Mouse (Mus musculus): Measurements from ENCODE around the gene Tmub2. TPM values are rescaled to one million over a fixed set of nuclear protein-coding genes. Genes with fewer than 3 reads are reported as not detected.
A peak's percentile ranks its signal among the peaks of the same experiment; 100 is the strongest.

The Tmub2 gene
- polyA plus RNA-seq, 1 experiment from 2014 or later, result 78.7 TPM

GRCm38 (mm10) chr11:102318576-102319409 is 34.1 kb downstream of the Tmub2 start:
- Histone ChIP-seq H3K4me3 (replicated peaks; ENCODE audit: low read length) (peak overlapping the region; percentile 93), H3K36me3 (ENCODE audit: control insufficient read depth, insufficient read depth) (peaks cover 4% of the 10 kb centered on the region; the same call in 1 of the 2 replicates), H3K27ac (ENCODE audit: low read length) (peak overlapping the region; percentile 99), H3K9me3 (ENCODE audit: control insufficient read depth, low read length) (no peaks in the 10 kb centered on the region), H3K27me3 (replicated peaks; ENCODE audit: control insufficient read depth, insufficient read depth, low read length) (no peaks in the 10 kb centered on the region), H3K9ac (replicated peaks; ENCODE audit: low read depth, low read length) (peak overlapping the region; percentile 99), H3K4me2 (ENCODE audit: low read length) (peak overlapping the region; percentile 66), H3K4me1 (replicated peaks; ENCODE audit: control insufficient read depth, insufficient read depth, low read length) (peaks cover 26% of the 10 kb centered on the region)
- peak; percentile 10; the same call in 1 of the 2 replicates for ATAC-seq
- WGBS, result under 1% methylated on average over 75 of the region's 84 CpGs

- Histone ChIP-seq H3K4me2 (ENCODE audit: low read length) (peak within 1 kb of the TSS; percentile 66), H3K9ac (replicated peaks; ENCODE audit: low read depth, low read length) (peak within 1 kb of the TSS; percentile 99), H3K4me3 (replicated peaks; ENCODE audit: low read length) (peak within 1 kb of the TSS; percentile 93), H3K4me1 (replicated peaks; ENCODE audit: control insufficient read depth, insufficient read depth, low read length) (peaks cover 26% of the 10 kb centered on the region), H3K36me3 (ENCODE audit: control insufficient read depth, insufficient read depth) (no peaks in the 10 kb centered on the region), H3K27me3 (replicated peaks; ENCODE audit: control insufficient read depth, insufficient read depth, low read length) (no peaks in the 10 kb centered on the region), H3K27ac (ENCODE audit: low read length) (peak within 1 kb of the TSS; percentile 99), H3K9me3 (ENCODE audit: control insufficient read depth, low read length) (no peaks in the 10 kb centered on the region)
- peak; percentile 34 for ATAC-seq
- under 1% methylated on average over 25 of the region's 25 CpGs for WGBS
Measured at GRCm38 (mm10) chr11:102319410-102319792, 34.7 kb downstream of the Tmub2 start, which contains the start of gene Ubtf. Gene Ubtf (minus strand): TSS chr11:102319742.

GRCm38 (mm10) chr11:102319941-102320685 is 35.4 kb downstream of the Tmub2 start:
- H3K36me3 ChIP-seq (ENCODE audit: control insufficient read depth, insufficient read depth), result no peaks in the 10 kb centered on the region
- H3K4me1 ChIP-seq (replicated peaks; ENCODE audit: control insufficient read depth, insufficient read depth, low read length), result peaks cover 26% of the 10 kb centered on the region
- peak overlapping the region; percentile 99 for H3K27ac ChIP-seq (ENCODE audit: low read length)
- peak overlapping the region; percentile 99 for H3K9ac ChIP-seq (replicated peaks; ENCODE audit: low read depth, low read length)
- H3K9me3 ChIP-seq (ENCODE audit: control insufficient read depth, low read length), result no peaks in the 10 kb centered on the region
- H3K4me2 ChIP-seq (ENCODE audit: low read length), result peak overlapping the region; percentile 66
- peak; percentile 61 for ATAC-seq
- H3K27me3 ChIP-seq (replicated peaks; ENCODE audit: control insufficient read depth, insufficient read depth, low read length), result no peaks in the 10 kb centered on the region
- H3K4me3 ChIP-seq (replicated peaks; ENCODE audit: low read length), result peak overlapping the region; percentile 93
- under 1% methylated on average over 38 of the region's 38 CpGs for WGBS

- peak; percentile 18 for ATAC-seq
- 8% methylated on average over 10 of the region's 10 CpGs for WGBS
Measured at GRCm38 (mm10) chr11:102320686-102321005, 35.9 kb downstream of the Tmub2 start.

GRCm38 (mm10) chr11:102321931-102322330 is 37.2 kb downstream of the Tmub2 start:
- WGBS, result 81% methylated on average over 6 of the region's 6 CpGs
- H3K36me3 ChIP-seq (ENCODE audit: control insufficient read depth, insufficient read depth), result no peaks in the 10 kb centered on the region
- no peak overlapping the region for H3K9ac ChIP-seq (replicated peaks; ENCODE audit: low read depth, low read length)
- no peak overlapping the region for H3K4me2 ChIP-seq (ENCODE audit: low read length)
- peaks cover 13% of the 10 kb centered on the region; the same call in 1 of the 2 replicates for H3K4me1 ChIP-seq (replicated peaks; ENCODE audit: control insufficient read depth, insufficient read depth, low read length)
- no peak overlapping the region for H3K27ac ChIP-seq (ENCODE audit: low read length)
- no peaks in the 10 kb centered on the region for H3K9me3 ChIP-seq (ENCODE audit: control insufficient read depth, low read length)
- no peak for ATAC-seq
- no peaks in the 10 kb centered on the region for H3K27me3 ChIP-seq (replicated peaks; ENCODE audit: control insufficient read depth, insufficient read depth, low read length)
- H3K4me3 ChIP-seq (replicated peaks; ENCODE audit: low read length), result no peak overlapping the region

More at GRCm38 (mm10) chr11:102320686-102321005, 35.9 kb downstream of the Tmub2 start:
- Histone ChIP-seq H3K9ac (replicated peaks; ENCODE audit: low read depth, low read length) (peak overlapping the region; percentile 99), H3K27me3 (replicated peaks; ENCODE audit: control insufficient read depth, insufficient read depth, low read length) (no peaks in the 10 kb centered on the region), H3K36me3 (ENCODE audit: control insufficient read depth, insufficient read depth) (no peaks in the 10 kb centered on the region), H3K27ac (ENCODE audit: low read length) (peak overlapping the region; percentile 99), H3K4me2 (ENCODE audit: low read length) (peak overlapping the region; percentile 66), H3K4me3 (replicated peaks; ENCODE audit: low read length) (peak overlapping the region; percentile 93), H3K9me3 (ENCODE audit: control insufficient read depth, low read length) (no peaks in the 10 kb centered on the region), H3K4me1 (replicated peaks; ENCODE audit: control insufficient read depth, insufficient read depth, low read length) (peaks cover 21% of the 10 kb centered on the region)

- Histone ChIP-seq H3K4me1 (replicated peaks; ENCODE audit: control insufficient read depth, insufficient read depth, low read length) (peaks cover 13% of the 10 kb centered on the region; the same call in 1 of the 2 replicates), H3K27me3 (replicated peaks; ENCODE audit: control insufficient read depth, insufficient read depth, low read length) (no peaks in the 10 kb centered on the region), H3K4me3 (replicated peaks; ENCODE audit: low read length) (no peak overlapping the region), H3K9ac (replicated peaks; ENCODE audit: low read depth, low read length) (no peak overlapping the region), H3K27ac (ENCODE audit: low read length) (no peak overlapping the region), H3K4me2 (ENCODE audit: low read length) (no peak overlapping the region), H3K36me3 (ENCODE audit: control insufficient read depth, insufficient read depth) (no peaks in the 10 kb centered on the region), H3K9me3 (ENCODE audit: control insufficient read depth, low read length) (no peaks in the 10 kb centered on the region)
- 92% methylated on average over 1 of the region's 1 CpGs for WGBS
- ATAC-seq, result no peak
Measured at GRCm38 (mm10) chr11:102323516-102323915, 38.8 kb downstream of the Tmub2 start.

- Histone ChIP-seq H3K36me3 (ENCODE audit: control insufficient read depth, insufficient read depth) (no peaks in the 10 kb centered on the region), H3K27me3 (replicated peaks; ENCODE audit: control insufficient read depth, insufficient read depth, low read length) (no peaks in the 10 kb centered on the region), H3K4me2 (ENCODE audit: low read length) (no peak overlapping the region), H3K27ac (ENCODE audit: low read length) (no peak overlapping the region), H3K9ac (replicated peaks; ENCODE audit: low read depth, low read length) (no peak overlapping the region), H3K4me1 (replicated peaks; ENCODE audit: control insufficient read depth, insufficient read depth, low read length) (peaks cover 6% of the 10 kb centered on the region; the same call in 1 of the 2 replicates), H3K9me3 (ENCODE audit: control insufficient read depth, low read length) (no peaks in the 10 kb centered on the region), H3K4me3 (replicated peaks; ENCODE audit: low read length) (no peak overlapping the region)
- WGBS, result 60% methylated on average over 5 of the region's 5 CpGs
- no peak for ATAC-seq
Measured at GRCm38 (mm10) chr11:102327250-102327649, 42.5 kb downstream of the Tmub2 start.

- 89% methylated on average over 7 of the region's 7 CpGs for WGBS
- Histone ChIP-seq H3K9ac (replicated peaks; ENCODE audit: low read depth, low read length) (no peak overlapping the region), H3K4me3 (replicated peaks; ENCODE audit: low read length) (no peak overlapping the region), H3K36me3 (ENCODE audit: control insufficient read depth, insufficient read depth) (no peaks in the 10 kb centered on the region), H3K4me1 (replicated peaks; ENCODE audit: control insufficient read depth, insufficient read depth, low read length) (peaks cover 5% of the 10 kb centered on the region; the same call in 1 of the 2 replicates), H3K27me3 (replicated peaks; ENCODE audit: control insufficient read depth, insufficient read depth, low read length) (no peaks in the 10 kb centered on the region), H3K9me3 (ENCODE audit: control insufficient read depth, low read length) (no peaks in the 10 kb centered on the region), H3K4me2 (ENCODE audit: low read length) (no peak overlapping the region), H3K27ac (ENCODE audit: low read length) (no peak overlapping the region)
- no peak for ATAC-seq
Measured at GRCm38 (mm10) chr11:102327839-102328238, 43.1 kb downstream of the Tmub2 start.

GRCm38 (mm10) chr11:102329518-102329917 is 44.8 kb downstream of the Tmub2 start:
- no peak overlapping the region for H3K4me2 ChIP-seq (ENCODE audit: low read length)
- no peak overlapping the region for H3K4me3 ChIP-seq (replicated peaks; ENCODE audit: low read length)
- no peaks in the 10 kb centered on the region for H3K36me3 ChIP-seq (ENCODE audit: control insufficient read depth, insufficient read depth)
- no peaks in the 10 kb centered on the region for H3K4me1 ChIP-seq (replicated peaks; ENCODE audit: control insufficient read depth, insufficient read depth, low read length)
- ATAC-seq, result no peak
- no peak overlapping the region for H3K27ac ChIP-seq (ENCODE audit: low read length)
- H3K9me3 ChIP-seq (ENCODE audit: control insufficient read depth, low read length), result no peaks in the 10 kb centered on the region
- H3K27me3 ChIP-seq (replicated peaks; ENCODE audit: control insufficient read depth, insufficient read depth, low read length), result no peaks in the 10 kb centered on the region
- no peak overlapping the region for H3K9ac ChIP-seq (replicated peaks; ENCODE audit: low read depth, low read length)
